Mouse (Mus musculus): ENCODE data around the gene Flt1.

- TF ChIP-seq CTCF (IDR thresholded peaks at IDR 0.05; ENCODE audit: low read depth, low read length) (peak; percentile 39; the same call in 1 of the 2 replicates), POLR2A (IDR thresholded peaks at IDR 0.05; ENCODE audit: borderline replicate concordance, low read depth, low read length) (no peak)
Observed at GRCm38 (mm10) chr5:147668637-147669344, 57.0 kb downstream of the Flt1 start.
